Mouse (Mus musculus) limb, embryonic 10.5 days (tissue): ENCODE measurements around the gene Haus4. TPM values are rescaled to one million over a fixed set of nuclear protein-coding genes. Genes with fewer than 3 reads are reported as not detected.

Experiments
- DNase-seq: peaks from one replicate; pipeline ENCODE4 v3.0.0-alpha.2; 2017; ENCODE audit warnings: low spot score
- H3K27ac ChIP-seq: fragments of 300-500 bp; sonication (generic); 2 replicates; pipeline ENCODE4 v1.5.1; 2016; ENCODE audit warnings: mild to moderate bottlenecking
- H3K27me3 ChIP-seq: fragments of 300-500 bp; sonication (generic); 2 replicates; pipeline ENCODE4 v1.6.1; 2016; ENCODE audit warnings: low read depth, mild to moderate bottlenecking; ENCODE audit not compliant: poor library complexity, severe bottlenecking
- H3K36me3 ChIP-seq: fragments of 300-500 bp; sonication (generic); 2 replicates; pipeline ENCODE4 v1.6.1; 2016; ENCODE audit warnings: mild to moderate bottlenecking, moderate library complexity
- H3K4me1 ChIP-seq: fragments of 300-500 bp; sonication (generic); 2 replicates; pipeline ENCODE4 v1.6.1; 2016
- H3K4me3 ChIP-seq: fragments of 300-500 bp; sonication (generic); 2 replicates; pipeline ENCODE4 v1.5.1; 2016; ENCODE audit warnings: mild to moderate bottlenecking, moderate library complexity
- H3K9me3 ChIP-seq: fragments of 300-500 bp; sonication (generic); replicated peaks from 2 replicates; pipeline ENCODE4 v1.6.1; 2016; ENCODE audit warnings: mild to moderate bottlenecking
- whole genome bisulfite sequencing: fragments of 180-500 bp; shearing (Covaris S2); methylation state at CpG from one replicate; pipeline ENCODE4 v1.1.7; 2016; 5-methylcytosine and 5-hydroxymethylcytosine counted together
- polyA plus RNA-seq: library from polyadenylated mRNA; unstranded; fragments of >200 nt; fragmentation: Nextera tagmentation; extraction: Ambion mirVana; gene quantifications from 2 replicates; pipeline ENCODE4 v1.2.1, GENCODE M21; 2016

Gene Haus4
- polyA plus RNA-seq, 1 experiment from 2014 or later, result 57.5 TPM

- no peak for DNase-seq
- Histone ChIP-seq H3K9me3 (no peaks in the 10 kb centered on the region), H3K36me3 (no peaks in the 10 kb centered on the region), H3K27me3 (no peaks in the 10 kb centered on the region), H3K4me3 (no peak overlapping the region), H3K4me1 (no peaks in the 10 kb centered on the region), H3K27ac (no peak overlapping the region)
- WGBS, result 87% methylated on average over 14 of the region's 14 CpGs
Observed at GRCm38 (mm10) chr14:54560527-54561242, 6.3 kb upstream of the Haus4 start.

DNA sequence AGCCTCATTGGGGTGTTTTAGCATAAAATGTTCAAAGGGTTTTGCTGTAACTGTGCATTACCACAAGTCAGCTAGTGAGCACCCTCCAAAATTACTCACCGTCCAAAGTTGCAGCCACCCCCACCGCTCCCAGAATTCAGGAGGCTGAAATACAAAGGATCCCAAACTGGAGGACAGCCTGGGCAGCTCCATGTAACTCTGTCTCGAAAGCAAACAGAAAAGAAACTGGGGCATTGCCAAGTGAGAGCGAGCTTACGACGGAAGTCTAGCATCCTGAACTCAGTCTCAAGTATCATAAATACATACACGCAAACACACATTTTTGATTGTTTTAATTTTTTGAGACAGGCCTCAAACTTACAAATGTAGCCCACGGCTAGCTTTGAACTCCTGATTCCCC, 2.9 kb upstream of the Haus4 start:
- no peaks in the 10 kb centered on the region for H3K9me3 ChIP-seq
- no peak overlapping the region for H3K27ac ChIP-seq
- H3K4me1 ChIP-seq, result peaks cover 13% of the 10 kb centered on the region
- no peak for DNase-seq
- 90% methylated on average over 8 of the region's 8 CpGs for WGBS
- no peak overlapping the region for H3K4me3 ChIP-seq
- no peaks in the 10 kb centered on the region for H3K27me3 ChIP-seq
- no peaks in the 10 kb centered on the region for H3K36me3 ChIP-seq

- H3K27me3 ChIP-seq, result no peaks in the 10 kb centered on the region
- no peaks in the 10 kb centered on the region for H3K9me3 ChIP-seq
- H3K4me1 ChIP-seq, result peaks cover 13% of the 10 kb centered on the region
- H3K27ac ChIP-seq, result peak overlapping the region; percentile 95
- peak; percentile 62 for DNase-seq
- 5% methylated on average over 21 of the region's 21 CpGs for WGBS
- peak overlapping the region; percentile 65 for H3K4me3 ChIP-seq
- peaks cover 37% of the 10 kb centered on the region for H3K36me3 ChIP-seq
Observed at GRCm38 (mm10) chr14:54553454-54553974, 902 bp downstream of the Haus4 start.

DNA sequence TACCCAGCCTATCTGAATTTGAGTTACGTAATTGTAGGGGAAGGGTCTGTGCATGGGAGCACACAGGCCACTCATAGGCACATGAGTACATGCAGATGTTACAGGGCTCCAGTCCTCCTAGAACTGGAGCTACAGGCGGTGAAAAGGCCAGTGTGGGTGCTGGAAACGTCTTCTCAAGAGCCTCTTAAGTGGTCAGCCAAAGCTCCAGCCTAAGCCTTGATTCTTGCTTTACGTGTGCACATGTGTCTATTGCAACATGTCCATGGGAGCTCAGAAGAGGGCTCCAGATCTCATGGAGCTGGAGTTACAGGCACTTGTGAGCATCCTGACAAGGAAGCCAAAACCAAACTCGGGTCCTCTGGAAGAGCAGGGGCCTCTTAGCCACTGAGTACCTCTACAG, 9.7 kb downstream of the Haus4 start:
- Histone ChIP-seq H3K4me3 (no peak overlapping the region), H3K27ac (no peak overlapping the region), H3K27me3 (no peaks in the 10 kb centered on the region), H3K36me3 (peaks cover 89% of the 10 kb centered on the region), H3K9me3 (no peaks in the 10 kb centered on the region), H3K4me1 (0 out of 2 replicates have a peak, but pooled peaks cover 3% of the 10 kb centered on the region)
- no peak for DNase-seq
- 93% methylated on average over 5 of the region's 5 CpGs for WGBS

DNA sequence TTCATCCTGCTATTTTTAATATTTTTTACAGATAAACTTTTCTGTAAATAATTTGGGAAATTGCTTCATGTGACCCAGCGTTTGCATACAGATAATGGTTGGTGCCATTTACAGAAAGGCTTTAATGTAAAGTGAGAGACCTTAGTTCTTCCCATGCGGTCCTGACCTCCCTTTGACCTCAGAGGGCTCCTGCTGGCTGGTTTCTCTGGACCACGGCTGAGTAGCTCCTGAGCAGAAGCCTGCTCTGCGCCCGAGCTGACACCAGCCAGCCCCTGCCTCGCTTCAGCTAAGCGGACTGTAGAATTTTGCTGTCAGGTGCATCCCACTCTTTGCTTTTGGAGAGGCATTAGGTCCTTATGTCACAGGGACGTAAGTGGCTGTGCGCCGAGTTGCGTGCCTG, 13.6 kb downstream of the Haus4 start:
- Histone ChIP-seq H3K27me3 (no peaks in the 10 kb centered on the region), H3K36me3 (peaks cover 52% of the 10 kb centered on the region), H3K9me3 (no peaks in the 10 kb centered on the region), H3K4me1 (0 out of 2 replicates have a peak, but pooled peaks cover 3% of the 10 kb centered on the region), H3K4me3 (no peak overlapping the region), H3K27ac (no peak overlapping the region)
- WGBS, result 63% methylated on average over 11 of the region's 11 CpGs
- DNase-seq, result no peak

- 85% methylated on average over 2 of the region's 2 CpGs for WGBS
- no peak for DNase-seq
- Histone ChIP-seq H3K27ac (no peak overlapping the region), H3K4me3 (no peak overlapping the region), H3K4me1 (0 out of 2 replicates have a peak, but pooled peaks cover 3% of the 10 kb centered on the region), H3K27me3 (no peaks in the 10 kb centered on the region), H3K9me3 (no peaks in the 10 kb centered on the region), H3K36me3 (peaks cover 31% of the 10 kb centered on the region)
Observed at GRCm38 (mm10) chr14:54538580-54538979, 15.8 kb downstream of the Haus4 start.

GRCm38 (mm10) chr14:54528446-54529111, 25.8 kb downstream of the Haus4 start:
- Histone ChIP-seq H3K36me3 (no peaks in the 10 kb centered on the region), H3K9me3 (no peaks in the 10 kb centered on the region), H3K27me3 (no peaks in the 10 kb centered on the region), H3K4me1 (peaks cover 18% of the 10 kb centered on the region), H3K27ac (no peak overlapping the region), H3K4me3 (no peak overlapping the region)
- WGBS, result 12% methylated on average over 17 of the region's 17 CpGs
- peak; percentile 96 for DNase-seq

DNA sequence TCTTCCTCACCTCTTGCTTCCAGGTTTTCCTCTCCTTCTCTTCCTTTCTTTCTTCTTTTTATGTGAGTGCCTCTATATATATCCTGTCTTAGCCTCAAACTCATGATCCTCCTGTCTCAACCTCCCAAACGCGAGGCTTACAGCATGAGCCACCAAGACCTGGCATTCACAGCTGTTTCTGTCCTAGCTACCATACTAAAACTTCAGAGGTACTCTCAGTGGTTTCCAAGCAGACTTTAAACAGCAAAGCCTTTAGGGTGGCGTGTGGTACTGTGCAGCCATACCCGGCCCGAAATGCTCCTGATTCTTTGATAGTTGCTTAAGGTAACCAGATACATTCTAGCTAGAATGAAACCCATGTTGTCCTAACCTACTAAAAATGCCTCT, 26.4 kb downstream of the Haus4 start:
- H3K9me3 ChIP-seq, result no peaks in the 10 kb centered on the region
- H3K27me3 ChIP-seq, result no peaks in the 10 kb centered on the region
- peak; percentile 34 for DNase-seq
- H3K27ac ChIP-seq, result peak overlapping the region; percentile 88; the same call in 1 of the 2 replicates
- 23% methylated on average over 5 of the region's 5 CpGs for WGBS
- H3K36me3 ChIP-seq, result no peaks in the 10 kb centered on the region
- peaks cover 18% of the 10 kb centered on the region for H3K4me1 ChIP-seq
- H3K4me3 ChIP-seq, result peak overlapping the region; percentile 59

- DNase-seq, result peak; percentile 62
- under 1% methylated on average over 18 of the region's 18 CpGs for WGBS
- peaks cover 18% of the 10 kb centered on the region for H3K4me1 ChIP-seq
- no peaks in the 10 kb centered on the region for H3K27me3 ChIP-seq
- peak overlapping the region; percentile 59 for H3K4me3 ChIP-seq
- H3K27ac ChIP-seq, result peak overlapping the region; percentile 88
- no peaks in the 10 kb centered on the region for H3K36me3 ChIP-seq
- no peaks in the 10 kb centered on the region for H3K9me3 ChIP-seq
Observed at GRCm38 (mm10) chr14:54527227-54528006, 27.0 kb downstream of the Haus4 start.

- H3K4me3 ChIP-seq, result no peak overlapping the region
- no peak overlapping the region for H3K27ac ChIP-seq
- no peaks in the 10 kb centered on the region for H3K9me3 ChIP-seq
- H3K36me3 ChIP-seq, result no peaks in the 10 kb centered on the region
- no peak for DNase-seq
- H3K27me3 ChIP-seq, result no peaks in the 10 kb centered on the region
- WGBS, result 37% methylated on average over 6 of the region's 6 CpGs
- H3K4me1 ChIP-seq, result peaks cover 17% of the 10 kb centered on the region
Observed at GRCm38 (mm10) chr14:54523600-54523999, 30.8 kb downstream of the Haus4 start.

DNA sequence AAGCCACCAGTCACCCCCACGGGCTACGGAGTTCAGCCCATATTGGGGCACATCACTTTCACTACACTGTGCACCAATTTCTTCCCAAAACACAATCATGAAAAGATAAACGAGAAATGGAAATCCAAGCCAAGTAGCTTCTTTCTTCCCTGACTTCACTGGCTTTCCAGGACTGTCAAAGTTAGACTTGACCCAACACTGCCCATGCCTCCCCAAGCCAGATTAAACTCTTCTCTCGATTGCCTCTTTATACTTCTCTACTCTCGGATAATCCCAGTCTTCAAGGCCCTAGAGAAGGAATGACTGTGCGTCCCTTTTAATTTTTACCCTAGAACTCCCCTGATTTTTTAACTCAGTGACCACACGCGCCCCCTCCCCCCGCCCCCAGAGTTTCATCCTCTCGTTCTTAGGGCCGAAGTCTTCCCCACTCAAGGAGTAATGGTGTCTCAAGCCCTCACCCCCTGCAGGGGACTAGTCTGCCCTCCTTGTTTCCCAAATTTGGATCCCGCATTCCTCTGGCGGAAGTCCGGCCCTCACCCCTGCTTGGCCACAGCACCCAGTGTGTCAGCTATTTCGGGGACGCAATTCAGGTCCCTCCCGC, 37.6 kb downstream of the Haus4 start:
- peak; percentile 31 for DNase-seq
- Histone ChIP-seq H3K4me1 (peaks cover 21% of the 10 kb centered on the region), H3K4me3 (peak overlapping the region; percentile 81), H3K9me3 (0 out of 2 replicates have a peak, but pooled peaks cover 2% of the 10 kb centered on the region), H3K27me3 (no peaks in the 10 kb centered on the region), H3K27ac (peak overlapping the region; percentile 91), H3K36me3 (peaks cover 43% of the 10 kb centered on the region)
- 6% methylated on average over 17 of the region's 17 CpGs for WGBS

- Histone ChIP-seq H3K9me3 (0 out of 2 replicates have a peak, but pooled peaks cover 2% of the 10 kb centered on the region), H3K27me3 (no peaks in the 10 kb centered on the region), H3K4me3 (no peak overlapping the region), H3K27ac (no peak overlapping the region), H3K4me1 (no peaks in the 10 kb centered on the region), H3K36me3 (peaks cover 92% of the 10 kb centered on the region)
- DNase-seq, result no peak
- 94% methylated on average over 9 of the region's 9 CpGs for WGBS
Observed at GRCm38 (mm10) chr14:54509774-54510173, 44.6 kb downstream of the Haus4 start.
